Mouse (Mus musculus) kidney, embryonic 15.5 days (tissue): ENCODE data around the gene Adamts7. TPM values are rescaled to one million over a fixed set of nuclear protein-coding genes. Genes with fewer than 3 reads are reported as not detected.

Experiments
- ATAC-seq: fragments of 200-750 bp; cut with Nextera tagmentation; replicated peaks from 2 replicates; pipeline ENCODE4 v1.8.0; 2017; ENCODE audit warnings: moderate TSS enrichment; ENCODE audit not compliant: low FRiP score
- H3K27ac ChIP-seq: fragments of 300-500 bp; sonication (generic); 2 replicates; pipeline ENCODE4 v1.5.1; 2015; ENCODE audit warnings: mild to moderate bottlenecking, inconsistent platforms
- H3K27me3 ChIP-seq: fragments of 300-500 bp; sonication (generic); 2 replicates; pipeline ENCODE4 v1.6.1; 2015; ENCODE audit warnings: inconsistent platforms
- H3K36me3 ChIP-seq: fragments of 300-500 bp; sonication (generic); 2 replicates; pipeline ENCODE4 v1.6.1; 2015; ENCODE audit warnings: inconsistent platforms
- H3K4me1 ChIP-seq: fragments of 300-500 bp; sonication (generic); 2 replicates; pipeline ENCODE4 v1.6.1; 2015; ENCODE audit warnings: inconsistent platforms
- H3K4me2 ChIP-seq: fragments of 300-500 bp; sonication (generic); 2 replicates; pipeline ENCODE4 v1.6.1; 2015; ENCODE audit warnings: moderate library complexity, mild to moderate bottlenecking, inconsistent platforms
- H3K4me3 ChIP-seq: fragments of 300-500 bp; sonication (generic); replicated peaks from 2 replicates; pipeline ENCODE4 v1.5.1; 2015; ENCODE audit warnings: mild to moderate bottlenecking, inconsistent platforms
- H3K9ac ChIP-seq: fragments of 300-500 bp; sonication (generic); 2 replicates; pipeline ENCODE4 v1.6.1; 2015; ENCODE audit warnings: mild to moderate bottlenecking, inconsistent platforms
- H3K9me3 ChIP-seq: fragments of 300-500 bp; sonication (generic); replicated peaks from 2 replicates; pipeline ENCODE4 v1.6.1; 2016; ENCODE audit warnings: inconsistent platforms
- WGBS: fragments of 180-500 bp; shearing (Covaris S2); methylation state at CpG from one replicate; pipeline ENCODE4 v1.1.7; 2015; ENCODE audit warnings: mixed read lengths; 5-methylcytosine and 5-hydroxymethylcytosine counted together
- polyA plus RNA-seq: library from polyadenylated mRNA; unstranded; fragments of >200 nt; fragmentation: Nextera tagmentation; extraction: Ambion mirVana; gene quantifications from 2 replicates; pipeline ENCODE4 v1.2.1, GENCODE M21; 2015

Adamts7 gene
- polyA plus RNA-seq, 1 experiment from 2014 or later, result 14.9 TPM

DNA sequence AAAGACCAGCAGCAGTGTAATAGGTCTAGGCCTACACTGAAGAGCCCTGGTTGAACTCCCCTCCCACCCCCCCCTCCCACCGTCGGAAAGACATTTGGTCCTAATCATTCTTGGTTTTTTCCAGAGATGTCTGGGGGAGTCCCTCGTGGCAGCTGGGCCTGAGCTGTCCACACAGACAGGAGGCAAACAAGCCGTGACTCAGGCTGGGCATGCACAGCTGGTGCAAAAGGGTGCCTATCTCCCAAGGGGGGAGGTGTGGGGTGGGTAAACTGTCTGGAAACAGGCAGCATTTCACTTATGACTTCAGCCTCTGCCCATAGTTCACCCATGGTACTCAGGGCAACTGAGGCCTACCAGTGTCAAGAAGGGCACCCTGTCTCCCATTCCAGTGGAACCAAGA is 38.7 kb downstream of the Adamts7 start:
- Histone ChIP-seq H3K9ac (no peak overlapping the region), H3K4me3 (no peak overlapping the region), H3K4me1 (peaks cover 10% of the 10 kb centered on the region), H3K36me3 (peaks cover 47% of the 10 kb centered on the region), H3K9me3 (no peaks in the 10 kb centered on the region), H3K27me3 (no peaks in the 10 kb centered on the region), H3K4me2 (no peak overlapping the region), H3K27ac (no peak overlapping the region)
- ATAC-seq, result 0 out of 2 replicates have a peak, but pooled peaks have one; percentile 20
- 29% methylated on average over 4 of the region's 4 CpGs for WGBS

DNA sequence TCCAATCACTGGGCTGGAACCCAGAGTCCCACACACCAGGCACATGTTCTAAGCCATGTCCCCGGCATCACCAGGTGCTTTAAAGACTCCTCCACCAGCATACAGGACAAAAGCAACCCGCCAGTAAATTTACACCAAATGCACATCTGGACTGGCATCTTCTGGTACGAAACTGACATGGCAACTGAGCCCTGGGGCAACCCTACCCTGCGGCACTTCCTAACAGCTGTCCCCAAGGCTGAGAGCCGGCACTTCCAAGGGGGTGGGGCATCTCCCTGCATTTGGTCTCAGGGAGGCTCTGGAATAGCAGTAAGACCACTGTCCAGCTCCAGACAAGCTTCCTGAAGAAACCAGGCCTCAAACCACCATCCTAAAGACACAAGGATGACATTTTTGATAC is 40.4 kb downstream of the Adamts7 start:
- no peak overlapping the region for H3K4me3 ChIP-seq
- H3K9ac ChIP-seq, result no peak overlapping the region
- peaks cover 10% of the 10 kb centered on the region for H3K4me1 ChIP-seq
- H3K36me3 ChIP-seq, result peaks cover 57% of the 10 kb centered on the region
- no peak overlapping the region for H3K27ac ChIP-seq
- 79% methylated on average over 5 of the region's 5 CpGs for WGBS
- no peak overlapping the region for H3K4me2 ChIP-seq
- H3K27me3 ChIP-seq, result no peaks in the 10 kb centered on the region
- H3K9me3 ChIP-seq, result no peaks in the 10 kb centered on the region
- ATAC-seq, result no peak

DNA sequence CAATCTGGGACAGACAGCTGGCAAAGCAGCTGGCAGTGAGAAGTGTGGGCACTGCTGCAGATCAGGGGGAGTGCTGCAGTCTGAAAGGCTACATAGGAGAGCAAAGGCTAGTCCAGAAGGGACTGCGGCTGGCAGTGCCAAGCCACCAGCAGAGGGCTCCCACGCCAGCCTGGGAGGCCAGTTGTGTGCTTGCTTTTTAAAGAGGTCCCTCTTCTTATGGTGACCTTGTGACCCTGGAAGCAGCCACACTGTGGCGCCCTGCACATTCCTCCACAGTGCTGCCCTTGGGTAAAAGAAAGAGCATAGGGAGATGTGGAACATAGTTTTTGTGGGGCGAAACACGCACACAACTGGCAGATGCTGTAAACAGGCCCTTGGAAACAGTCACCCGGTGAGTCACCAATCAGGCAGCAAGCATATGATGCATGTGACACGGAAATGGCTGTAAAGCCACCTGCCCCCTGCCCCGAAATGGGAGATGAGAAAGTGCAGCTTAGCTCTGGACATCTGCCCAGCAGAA is 41.6 kb downstream of the Adamts7 start:
- no peaks in the 10 kb centered on the region for H3K4me1 ChIP-seq

DNA sequence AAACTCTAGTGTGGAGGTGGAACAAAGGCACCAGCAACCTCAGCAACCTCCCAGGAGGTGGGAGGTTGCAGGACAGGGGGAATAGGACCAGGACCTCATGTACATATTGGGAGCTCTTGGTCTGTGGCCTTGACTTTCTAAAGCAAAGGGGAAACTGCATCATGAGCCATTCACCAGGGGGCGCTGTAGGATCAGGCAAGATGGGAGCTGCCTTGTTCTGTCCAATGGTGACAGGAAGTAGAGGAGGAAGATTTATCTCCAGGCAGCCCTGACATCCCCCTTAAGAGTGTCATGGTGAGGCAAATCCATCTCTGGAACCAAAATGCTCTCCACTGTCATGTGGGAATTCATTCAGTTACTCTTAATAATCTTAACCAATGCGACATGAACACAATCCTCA is 43.6 kb downstream of the Adamts7 start:
- peaks cover 59% of the 10 kb centered on the region for H3K36me3 ChIP-seq
- H3K9ac ChIP-seq, result no peak overlapping the region
- no peaks in the 10 kb centered on the region for H3K4me1 ChIP-seq
- no peak overlapping the region for H3K4me2 ChIP-seq
- no peaks in the 10 kb centered on the region for H3K27me3 ChIP-seq
- H3K4me3 ChIP-seq, result no peak overlapping the region
- WGBS, result 49% methylated on average over 2 of the region's 2 CpGs
- H3K9me3 ChIP-seq, result no peaks in the 10 kb centered on the region
- no peak overlapping the region for H3K27ac ChIP-seq
- peak; percentile 40; the same call in 1 of the 2 replicates for ATAC-seq

More for the DNA sequence above, 41.6 kb downstream of the Adamts7 start:
- H3K36me3 ChIP-seq, result peaks cover 60% of the 10 kb centered on the region
- no peak overlapping the region for H3K4me2 ChIP-seq
- 62% methylated on average over 8 of the region's 8 CpGs for WGBS
- H3K9me3 ChIP-seq, result no peaks in the 10 kb centered on the region
- H3K4me3 ChIP-seq, result no peak overlapping the region
- H3K27ac ChIP-seq, result no peak overlapping the region
- no peak for ATAC-seq
- no peaks in the 10 kb centered on the region for H3K27me3 ChIP-seq
- no peak overlapping the region for H3K9ac ChIP-seq

DNA sequence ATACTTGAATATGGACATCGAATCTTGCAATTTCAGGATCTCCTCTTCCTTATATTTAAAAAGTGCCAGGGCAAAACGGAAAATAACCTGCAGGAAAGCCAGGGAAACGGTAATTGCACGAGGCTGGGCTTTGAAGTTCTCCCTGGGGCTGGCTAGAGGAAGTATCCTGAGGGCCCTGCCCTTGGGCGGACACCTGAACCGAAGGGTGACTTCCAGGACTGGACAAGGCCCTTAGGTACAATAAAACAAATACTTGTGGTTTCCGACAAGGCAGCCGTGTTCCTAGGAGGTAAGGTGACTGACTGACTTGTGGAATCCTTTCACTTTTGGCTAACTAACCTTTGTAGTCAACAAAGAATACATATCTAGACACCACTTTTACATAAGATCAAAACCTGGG is 44.9 kb downstream of the Adamts7 start:
- 74% methylated on average over 8 of the region's 8 CpGs for WGBS
- peaks cover 50% of the 10 kb centered on the region for H3K36me3 ChIP-seq
- no peak overlapping the region for H3K4me3 ChIP-seq
- no peak overlapping the region for H3K27ac ChIP-seq
- H3K9me3 ChIP-seq, result no peaks in the 10 kb centered on the region
- H3K4me2 ChIP-seq, result no peak overlapping the region
- no peaks in the 10 kb centered on the region for H3K27me3 ChIP-seq
- no peak overlapping the region for H3K9ac ChIP-seq
- no peaks in the 10 kb centered on the region for H3K4me1 ChIP-seq
- ATAC-seq, result no peak

DNA sequence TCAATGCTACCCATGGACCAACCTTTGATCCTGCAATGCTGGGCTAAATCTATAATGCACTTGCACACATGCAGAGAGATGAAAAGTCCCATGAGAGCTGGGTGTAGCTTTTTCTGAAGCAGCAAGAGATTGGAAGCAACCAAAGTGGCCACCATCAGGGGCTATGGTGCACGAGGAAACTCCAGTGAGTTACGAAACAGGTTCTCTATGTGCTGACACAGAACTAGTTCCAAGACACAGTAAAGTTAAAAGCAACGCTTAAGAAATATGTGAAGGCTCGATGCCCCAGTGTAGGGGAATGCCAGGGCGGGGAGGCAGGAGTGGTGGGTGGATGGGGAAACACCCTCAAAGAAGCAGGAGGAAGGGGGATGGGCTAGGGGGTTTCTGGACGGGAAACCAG is 45.8 kb downstream of the Adamts7 start:
- no peak for ATAC-seq
- Histone ChIP-seq H3K27me3 (no peaks in the 10 kb centered on the region), H3K4me2 (no peak overlapping the region), H3K9ac (no peak overlapping the region), H3K36me3 (peaks cover 56% of the 10 kb centered on the region), H3K4me1 (no peaks in the 10 kb centered on the region), H3K4me3 (no peak overlapping the region), H3K27ac (no peak overlapping the region), H3K9me3 (no peaks in the 10 kb centered on the region)
- WGBS, result 80% methylated on average over 6 of the region's 6 CpGs

DNA sequence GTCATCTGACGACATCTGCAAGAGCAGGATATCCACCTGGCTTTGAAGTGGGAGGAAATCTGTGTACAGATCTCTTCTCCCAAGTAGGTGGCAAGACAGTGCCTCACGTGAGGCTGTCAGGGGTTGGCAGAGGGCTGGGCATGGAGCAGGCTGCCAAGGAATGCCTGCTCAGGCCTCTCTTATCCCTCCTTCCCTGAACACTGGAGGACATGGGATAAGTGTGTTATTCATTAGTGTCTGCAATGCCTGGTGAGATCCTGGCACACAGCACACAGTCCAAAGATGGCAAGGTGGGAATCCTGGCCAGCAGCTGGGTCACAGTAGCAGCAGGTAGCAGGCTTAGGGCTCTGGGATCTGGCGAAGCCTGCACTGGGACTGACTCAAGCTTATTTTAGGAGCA is 50.3 kb downstream of the Adamts7 start:
- no peaks in the 10 kb centered on the region for H3K4me1 ChIP-seq
- ATAC-seq, result no peak
- no peaks in the 10 kb centered on the region for H3K27me3 ChIP-seq
- no peak overlapping the region for H3K4me2 ChIP-seq
- H3K9me3 ChIP-seq, result no peaks in the 10 kb centered on the region
- WGBS, result 97% methylated on average over 3 of the region's 3 CpGs
- no peak overlapping the region for H3K4me3 ChIP-seq
- H3K36me3 ChIP-seq, result peaks cover 53% of the 10 kb centered on the region
- no peak overlapping the region for H3K9ac ChIP-seq
- H3K27ac ChIP-seq, result no peak overlapping the region

DNA sequence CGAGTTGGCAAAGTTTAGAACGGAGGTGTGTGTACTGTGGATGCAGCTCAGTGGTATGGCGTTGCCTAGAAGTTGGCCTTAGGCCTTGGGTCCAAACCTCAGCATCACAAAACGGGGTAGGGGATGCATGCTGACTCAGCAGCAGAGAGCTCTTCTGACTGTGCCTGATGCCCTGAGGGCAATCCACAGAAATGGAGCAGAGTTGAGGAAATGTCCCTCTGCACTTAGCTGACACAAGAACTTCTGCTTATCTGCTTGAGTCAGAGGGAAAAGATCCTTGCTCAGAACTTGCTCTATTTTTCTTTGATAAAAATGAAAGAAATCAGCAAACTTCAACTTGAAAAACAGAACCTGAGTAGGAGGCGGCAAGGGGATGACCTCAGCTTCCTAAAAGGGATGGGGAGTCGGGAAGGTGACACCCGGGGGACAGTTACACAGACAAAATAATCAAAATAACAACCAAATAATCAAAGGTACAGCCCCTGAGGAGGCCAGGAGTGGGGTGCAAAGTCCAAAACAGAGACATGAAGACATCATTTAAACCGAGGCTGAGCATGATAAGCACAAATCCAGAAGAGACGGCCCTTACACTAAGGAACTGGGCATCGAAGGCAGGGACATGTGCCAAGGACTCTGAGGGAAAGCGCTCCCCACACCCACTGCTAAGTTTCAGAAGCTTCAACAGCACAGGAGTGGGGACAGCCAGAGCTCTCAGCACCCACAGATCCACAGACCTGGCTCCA is 53.6 kb downstream of the Adamts7 start:
- Histone ChIP-seq H3K9me3 (no peaks in the 10 kb centered on the region), H3K27me3 (no peaks in the 10 kb centered on the region), H3K4me2 (no peak overlapping the region), H3K9ac (no peak overlapping the region), H3K27ac (no peak overlapping the region), H3K36me3 (peaks cover 65% of the 10 kb centered on the region), H3K4me3 (no peak overlapping the region), H3K4me1 (no peaks in the 10 kb centered on the region)
- no peak for ATAC-seq
- WGBS, result 77% methylated on average over 11 of the region's 11 CpGs

DNA sequence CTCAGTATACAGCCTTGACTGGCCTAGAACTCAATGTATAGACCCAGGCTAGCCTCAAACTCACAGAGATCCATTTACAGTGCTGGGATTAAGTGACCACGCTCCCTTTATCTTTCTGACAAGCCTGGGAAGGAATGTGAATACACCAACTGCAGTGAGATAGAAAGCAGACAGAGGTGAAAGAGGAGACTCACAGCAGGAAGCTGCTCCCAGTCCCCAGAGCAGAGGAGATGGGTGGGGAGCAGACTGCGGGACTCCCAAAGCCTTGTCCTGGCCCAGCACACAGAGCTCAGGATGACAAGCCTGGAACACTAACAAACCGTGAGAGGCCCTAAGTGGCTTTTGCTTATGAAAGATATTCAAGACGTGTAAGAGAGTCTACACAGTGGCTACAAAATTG is 54.6 kb downstream of the Adamts7 start:
- Histone ChIP-seq H3K9me3 (no peaks in the 10 kb centered on the region), H3K4me2 (no peak overlapping the region), H3K9ac (no peak overlapping the region), H3K4me3 (no peak overlapping the region), H3K36me3 (peaks cover 73% of the 10 kb centered on the region), H3K4me1 (no peaks in the 10 kb centered on the region), H3K27ac (no peak overlapping the region), H3K27me3 (no peaks in the 10 kb centered on the region)
- WGBS, result 69% methylated on average over 4 of the region's 4 CpGs
- no peak for ATAC-seq

DNA sequence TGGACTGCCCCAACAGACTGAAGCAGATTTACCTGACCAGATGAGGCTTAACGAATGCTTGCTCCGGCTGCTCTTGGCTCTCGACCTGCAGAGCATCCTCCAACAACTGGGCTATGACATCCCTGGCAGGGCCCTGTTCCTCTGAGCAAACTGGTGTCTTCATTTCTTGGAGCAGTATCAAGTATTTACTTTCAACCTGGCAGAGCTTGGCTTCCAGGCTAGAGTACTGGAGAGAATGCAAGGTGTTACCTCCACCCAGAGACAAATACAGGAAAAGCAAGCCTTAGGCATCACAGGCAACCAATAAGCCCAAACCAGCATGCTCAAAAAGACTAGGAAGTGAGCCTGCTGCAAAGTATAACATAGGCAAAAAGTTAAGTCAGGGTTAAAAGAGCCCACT is 59.4 kb downstream of the Adamts7 start:
- Histone ChIP-seq H3K27me3 (no peaks in the 10 kb centered on the region), H3K4me3 (no peak overlapping the region), H3K4me2 (no peak overlapping the region), H3K4me1 (0 out of 2 replicates have a peak, but pooled peaks cover 3% of the 10 kb centered on the region), H3K36me3 (peaks cover 78% of the 10 kb centered on the region), H3K9me3 (no peaks in the 10 kb centered on the region), H3K27ac (no peak overlapping the region), H3K9ac (no peak overlapping the region)
- ATAC-seq, result no peak
- 94% methylated on average over 3 of the region's 3 CpGs for WGBS

DNA sequence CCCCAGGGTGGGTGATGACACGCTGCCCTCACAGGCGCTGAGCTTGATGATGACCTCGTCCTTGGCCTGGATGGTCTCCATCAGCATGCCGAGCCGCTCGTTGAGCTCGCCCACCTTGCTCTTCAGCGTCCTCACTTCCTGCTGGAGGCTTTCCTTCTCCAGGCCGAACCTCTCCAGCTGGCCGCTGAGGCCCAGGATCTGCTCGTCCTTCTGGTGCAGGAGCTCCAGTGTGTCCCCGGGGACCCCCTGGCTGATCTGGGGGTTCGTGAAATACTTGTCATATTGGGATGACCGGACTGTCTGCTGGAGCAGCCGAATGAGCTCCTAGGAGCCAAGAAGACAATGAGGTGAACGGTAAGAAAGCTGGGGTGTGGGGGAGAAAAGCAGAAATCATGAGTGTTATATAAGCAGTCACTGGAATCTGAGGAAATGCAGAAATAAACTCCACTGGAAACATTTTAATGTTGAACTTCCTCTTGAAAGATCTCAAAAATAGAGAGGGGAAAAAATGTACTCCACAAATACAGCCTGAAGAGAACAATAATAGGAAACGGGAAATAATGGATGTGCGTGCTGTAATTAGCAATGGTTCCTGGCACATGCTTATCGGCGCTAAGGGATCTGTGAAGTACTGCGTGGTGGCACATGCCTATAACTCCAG is 63.3 kb downstream of the Adamts7 start:
- H3K4me2 ChIP-seq, result peak overlapping the region; percentile 10; the same call in 1 of the 2 replicates
- no peaks in the 10 kb centered on the region for H3K9me3 ChIP-seq
- no peak overlapping the region for H3K9ac ChIP-seq
- H3K27ac ChIP-seq, result peak overlapping the region; percentile 61
- H3K36me3 ChIP-seq, result peaks cover 53% of the 10 kb centered on the region
- H3K4me3 ChIP-seq, result no peak overlapping the region
- no peaks in the 10 kb centered on the region for H3K27me3 ChIP-seq
- WGBS, result 79% methylated on average over 21 of the region's 21 CpGs
- H3K4me1 ChIP-seq, result 0 out of 2 replicates have a peak, but pooled peaks cover 3% of the 10 kb centered on the region
- no peak; the same call in 1 of the 2 replicates for ATAC-seq

DNA sequence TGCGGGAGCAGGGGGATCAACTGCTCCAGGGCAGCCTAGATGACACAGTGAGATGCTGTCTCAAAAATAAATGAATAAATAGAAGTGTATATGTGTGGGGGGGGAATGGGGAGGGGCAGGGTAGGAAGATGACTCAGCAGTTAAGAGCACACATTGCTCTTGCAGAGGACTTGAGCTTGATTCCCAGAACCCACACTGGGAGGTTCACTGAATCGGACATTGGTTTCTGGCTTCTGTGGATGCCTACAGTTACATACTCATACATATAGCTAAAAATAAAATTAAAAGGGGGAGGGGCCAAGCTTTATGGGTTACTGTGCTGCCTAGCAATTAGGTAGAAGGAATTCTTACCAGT is 63.9 kb downstream of the Adamts7 start:
- Histone ChIP-seq H3K4me1 (0 out of 2 replicates have a peak, but pooled peaks cover 3% of the 10 kb centered on the region), H3K4me2 (no peak overlapping the region), H3K27ac (no peak overlapping the region), H3K9me3 (no peaks in the 10 kb centered on the region), H3K36me3 (peaks cover 52% of the 10 kb centered on the region), H3K9ac (no peak overlapping the region), H3K27me3 (no peaks in the 10 kb centered on the region), H3K4me3 (no peak overlapping the region)
- ATAC-seq, result no peak
- WGBS, result 77% methylated on average over 2 of the region's 2 CpGs
